19 mouse cellular contexts compared by ENCODE assay signal in the genomic region with DNA sequence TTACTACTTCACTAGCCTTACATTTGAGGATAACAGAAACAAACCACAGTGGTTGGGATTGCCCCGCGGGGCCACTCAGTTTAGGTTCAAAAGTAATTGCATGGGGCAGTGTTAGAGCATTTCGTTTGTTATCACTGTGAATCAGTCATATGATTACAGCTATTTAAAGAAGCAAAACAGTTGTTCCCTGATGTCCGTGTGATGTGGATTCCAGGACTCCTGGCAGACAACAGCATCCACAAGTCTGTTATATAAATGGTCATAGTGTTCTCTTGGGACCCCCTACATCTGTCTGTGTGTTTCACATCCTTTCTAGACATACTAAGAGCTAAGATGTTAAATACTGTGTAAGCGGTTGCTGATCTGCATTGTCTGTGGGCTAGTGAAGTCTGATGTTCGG.
"Had no signal": no experiment of that assay in that cellular context is flagged by ENCODE, and none has a peak within 500 bp of the region (broad histone marks: within the 10 kb centered on the region; RNA-seq: fewer than 3 reads in every experiment).

No protein-coding gene starts in this region.

- H3K9ac ChIP-seq: kidney, embryonic 15.5 days; limb, embryonic 12.5 days; limb, embryonic 15.5 days; liver, embryonic 12.5 days; liver, embryonic 15.5 days; neural tube, embryonic 12.5 days had no signal

- H3K27me3 ChIP-seq: kidney, embryonic 15.5 days; limb, embryonic 12.5 days; limb, embryonic 15.5 days; liver, embryonic 12.5 days; liver, embryonic 15.5 days; neural tube, embryonic 12.5 days had no signal

- H3K4me3 ChIP-seq: kidney, embryonic 15.5 days; left cerebral cortex, adult 2 months; limb, embryonic 12.5 days; limb, embryonic 15.5 days; liver, embryonic 12.5 days; liver, embryonic 15.5 days; neural tube, embryonic 12.5 days had no signal

- H3K4me2 ChIP-seq: kidney, embryonic 15.5 days; limb, embryonic 12.5 days; limb, embryonic 15.5 days; liver, embryonic 12.5 days; liver, embryonic 15.5 days; midbrain, embryonic 11.5 days; neural tube, embryonic 12.5 days had no signal

- DNase-seq: kidney, adult 8-10 months; kidney, postnatal 10 days; kidney, postnatal 36 days; layer of hippocampus, postnatal 36 days; left cerebral cortex, postnatal 4 days; lung, adult 2 months; lung, postnatal 14 days; lung, postnatal 4 days; midbrain, embryonic 14.5 days; thymus, adult 18-20 months; thymus, postnatal 36 days had no signal

- H3K27ac ChIP-seq: kidney, embryonic 15.5 days; left cerebral cortex, adult 2 months; limb, embryonic 12.5 days; limb, embryonic 15.5 days; liver, embryonic 12.5 days; liver, embryonic 15.5 days; neural tube, embryonic 12.5 days had no signal

- H3K9me3 ChIP-seq: kidney, embryonic 15.5 days; limb, embryonic 12.5 days; limb, embryonic 15.5 days; liver, embryonic 12.5 days; liver, embryonic 15.5 days; neural tube, embryonic 12.5 days had no signal

- H3K4me1 ChIP-seq: kidney, embryonic 15.5 days; limb, embryonic 12.5 days; limb, embryonic 15.5 days; liver, embryonic 12.5 days; liver, embryonic 15.5 days; neural tube, embryonic 12.5 days had no signal

- ATAC-seq: liver, embryonic 12.5 days had no signal
